In genomic region chr2:119250826-119251478, GRCm38 (mm10) we compare ENCODE assay signal across 8 mouse cellular contexts. TPM values are rescaled to one million over a fixed set of nuclear protein-coding genes. Genes with fewer than 3 reads are reported as not detected.
A peak's percentile ranks its signal among the peaks of the same experiment; 100 is the strongest.
DNase-seq lines count a peak whose midpoint lies in the region; ATAC-seq lines count a peak whose summit lies in the region.

No protein-coding gene starts in this region.

- intact Hi-C loops in left cerebral cortex, postnatal 14 days (cut with DNase I) = loop anchor here (2.0 kb wide), 1 partner anchor 38 kb away; the partner anchor contains the start of gene Vps18

- DNase-seq in adrenal gland, adult 18-20 months (ENCODE audit: low spot score in 2 of 2) = peak; percentile 90 to 93
- peak; percentile 93 for DNase-seq in embryo, embryonic 10 days (ENCODE audit: low spot score)
- DNase-seq in gastrocnemius, postnatal 25 days = peak; percentile 64
- DNase-seq in left cerebral cortex, postnatal 14 days (ENCODE audit: low spot score in 2 of 2) = peak; percentile 60 to 79
- DNase-seq in mesoderm, embryonic 11.5 days (ENCODE audit: low read depth, low spot score) = peak; percentile 90
- peak; percentile 85 for DNase-seq in right cerebral cortex, postnatal 4 days
- DNase-seq in urinary bladder, postnatal 4 days (ENCODE audit: low spot score in 2 of 2) = peak; percentile 72 to 88

- ATAC-seq in inflammation-experienced regulatory T-cells, adult 6 months = peak; percentile 95

RNA-seq across cellular contexts. Expression of gene Spint1, which starts 13.8 kb away (rescaled TPM):
- 1 to 10 TPM; 1.6 to 2.1 TPM for total RNA-seq in adrenal gland, adult 18-20 months (2021)
- total RNA-seq in gastrocnemius, postnatal 25 days (2021) = under 1 TPM in 1 of 2 experiments, not detected in 1; 0.10 TPM
- under 1 TPM in 1 of 3 experiments, not detected in 2; 0.28 TPM for polyA plus RNA-seq in inflammation-experienced regulatory T-cells, adult 6 months (2017; shearing (Covaris generic))
- under 1 TPM; 0.59 to 0.61 TPM for total RNA-seq in left cerebral cortex, postnatal 14 days (2021)

RNA-seq across cellular contexts. Expression of gene Rhov, which starts 20.1 kb away (rescaled TPM):
- total RNA-seq in adrenal gland, adult 18-20 months (2021) = under 1 TPM; 0.17 to 0.74 TPM
- total RNA-seq in gastrocnemius, postnatal 25 days (2021) = not detected
- under 1 TPM in 1 of 3 experiments, not detected in 2; 0.57 TPM for polyA plus RNA-seq in inflammation-experienced regulatory T-cells, adult 6 months (2017; shearing (Covaris generic))
- total RNA-seq in left cerebral cortex, postnatal 14 days (2021) = 1 to 10 TPM; 9.5 to 9.9 TPM

RNA-seq across cellular contexts. Expression of gene Ppp1r14d, which starts 21.2 kb away (rescaled TPM):
- not detected for total RNA-seq in adrenal gland, adult 18-20 months (2021)
- total RNA-seq in gastrocnemius, postnatal 25 days (2021) = not detected
- polyA plus RNA-seq in inflammation-experienced regulatory T-cells, adult 6 months (2017; shearing (Covaris generic)) = not detected
- total RNA-seq in left cerebral cortex, postnatal 14 days (2021) = not detected

RNA-seq across cellular contexts. Expression of gene Vps18, which starts 37.6 kb away (rescaled TPM):
- total RNA-seq in adrenal gland, adult 18-20 months (2021) = 10 to 100 TPM; 24.0 TPM
- 1 to 10 TPM; 7.8 to 8.1 TPM for total RNA-seq in gastrocnemius, postnatal 25 days (2021)
- 1 to 10 TPM; 5.5 to 6.1 (median 5.9) TPM for polyA plus RNA-seq in inflammation-experienced regulatory T-cells, adult 6 months (2017; shearing (Covaris generic))
- total RNA-seq in left cerebral cortex, postnatal 14 days (2021) = 10 to 100 TPM; 40.2 to 40.5 TPM

RNA-seq across cellular contexts. Expression of gene Dnajc17, which starts 42.4 kb away (rescaled TPM):
- 10 to 100 TPM; 12.5 to 13.1 TPM for total RNA-seq in adrenal gland, adult 18-20 months (2021)
- total RNA-seq in gastrocnemius, postnatal 25 days (2021) = 1 to 10 TPM; 6.4 to 7.1 TPM
- polyA plus RNA-seq in inflammation-experienced regulatory T-cells, adult 6 months (2017; shearing (Covaris generic)) = 10 to 100 TPM; 16.0 to 22.4 (median 17.1) TPM
- 10 to 100 TPM; 17.4 to 18.2 TPM for total RNA-seq in left cerebral cortex, postnatal 14 days (2021)

Comparison
In these comparisons a context has a peak if more than half of its experiments do, and no peak if none do; other contexts are left out.
1. Peak in every context shown above with its lines: DNase-seq and ATAC-seq.
2. RNA of gene Rhov, which starts 20.1 kb away (total RNA-seq): 9.5 to 9.9 TPM in left cerebral cortex, postnatal 14 days; 0.17 to 0.74 TPM in adrenal gland, adult 18-20 months and not detected in gastrocnemius, postnatal 25 days; every median in the first group is over 4 times any median in the second.